In genomic region chr3:118594864-118595263, GRCm38 (mm10) we compare ENCODE assay signal across 33 mouse cellular contexts. TPM values are rescaled to one million over a fixed set of nuclear protein-coding genes. Genes with fewer than 3 reads are reported as not detected.
DNase-seq lines count a peak whose midpoint lies in the region; ATAC-seq lines count a peak whose summit lies in the region.
"Had no signal": no experiment of that assay in that cellular context is flagged by ENCODE, and none has a peak within 500 bp of the region (broad histone marks: within the 10 kb centered on the region; RNA-seq: fewer than 3 reads in every experiment).

No protein-coding gene starts in this region.

- WGBS in intestine, embryonic 15.5 days, result 73% methylated on average over 4 of the region's 4 CpGs

- no peaks in the 10 kb centered on the region for H3K27me3 ChIP-seq in intestine, embryonic 15.5 days (replicated peaks)
- H3K27me3 ChIP-seq: CH12.LX; embryonic facial prominence, embryonic 12.5 days; limb, embryonic 13.5 days; megakaryocyte, embryonic 14.5 days; midbrain, embryonic 12.5 days; neural tube, embryonic 12.5 days had no signal

- no peak overlapping the region for H3K4me3 ChIP-seq in intestine, embryonic 15.5 days (replicated peaks)
- H3K4me3 ChIP-seq: embryonic facial prominence, embryonic 12.5 days; hindbrain, embryonic 10.5 days; limb, embryonic 13.5 days; megakaryocyte, embryonic 14.5 days; midbrain, embryonic 12.5 days; myocyte; neural tube, embryonic 12.5 days had no signal

- H3K36me3 ChIP-seq in intestine, embryonic 15.5 days, result no peaks in the 10 kb centered on the region
- H3K36me3 ChIP-seq: embryonic facial prominence, embryonic 12.5 days; hindbrain, embryonic 10.5 days; limb, embryonic 13.5 days; midbrain, embryonic 12.5 days; neural tube, embryonic 12.5 days had no signal

- H3K9ac ChIP-seq in intestine, embryonic 15.5 days, result no peak overlapping the region
- H3K9ac ChIP-seq: embryonic facial prominence, embryonic 12.5 days; limb, embryonic 13.5 days; midbrain, embryonic 12.5 days; neural tube, embryonic 12.5 days had no signal

- H3K27ac ChIP-seq in intestine, embryonic 15.5 days, result no peak overlapping the region
- H3K27ac ChIP-seq: embryonic facial prominence, embryonic 12.5 days; hindbrain, embryonic 10.5 days; hindbrain, postnatal 0 days; kidney, postnatal 0 days; limb, embryonic 13.5 days; midbrain, embryonic 12.5 days; neural tube, embryonic 12.5 days; stomach, postnatal 0 days had no signal

- no peaks in the 10 kb centered on the region for H3K9me3 ChIP-seq in intestine, embryonic 15.5 days
- H3K9me3 ChIP-seq: embryonic facial prominence, embryonic 12.5 days; hindbrain, embryonic 10.5 days; limb, embryonic 13.5 days; midbrain, embryonic 12.5 days; neural tube, embryonic 12.5 days had no signal

- DNase-seq in adrenal gland, postnatal 10 days, result peak; percentile 2
- no peak for DNase-seq in adrenal gland, adult 8-10 months
- DNase-seq in kidney, adult 8-10 months, result peak; percentile 37 to 53
- DNase-seq in kidney, postnatal 4 days, result no peak
- DNase-seq in kidney, postnatal 36 days, result peak; percentile 29 to 62
- DNase-seq in cerebellum, adult 9-10 months, result no peak
- no peak for DNase-seq in heart, adult 8-10 months (ENCODE audit: low spot score)
- DNase-seq: adrenal gland, adult 2 months; cerebellum, adult 8-10 months; cerebellum, postnatal 36 days; gastrocnemius, postnatal 25 days; heart, postnatal 14 days; lung, adult 18-20 months; lung, postnatal 4 days; right cerebral cortex, adult 18-20 months; spleen, adult 18-20 months; thymus, adult 18-20 months; thymus, postnatal 25 days had no signal

- peak; percentile 89 for ATAC-seq in intestine, embryonic 15.5 days
- ATAC-seq: activated CD4-positive, CD25-positive, alpha-beta regulatory T cell, adult 4 months; forebrain, embryonic 14.5 days; hindbrain, postnatal 0 days; lung, postnatal 0 days had no signal

- H3K4me1 ChIP-seq in intestine, embryonic 15.5 days (replicated peaks), result no peaks in the 10 kb centered on the region
- H3K4me1 ChIP-seq: embryonic facial prominence, embryonic 12.5 days; hindbrain, embryonic 10.5 days; limb, embryonic 13.5 days; megakaryocyte, embryonic 14.5 days; midbrain, embryonic 12.5 days; neural tube, embryonic 12.5 days had no signal

- H3K4me2 ChIP-seq in intestine, embryonic 15.5 days (replicated peaks), result 0 out of 2 replicates have a peak overlapping the region, but pooled peaks have one; percentile 35
- H3K4me2 ChIP-seq: embryonic facial prominence, embryonic 12.5 days; limb, embryonic 13.5 days; midbrain, embryonic 12.5 days; neural tube, embryonic 12.5 days had no signal

RNA-seq across cellular contexts. Expression of gene Dpyd, which starts 32.9 kb away (rescaled TPM):
- 10 to 100 TPM; 32.8 to 38.4 TPM for total RNA-seq in adrenal gland, postnatal 10 days (2021)
- 10 to 100 TPM; 15.6 to 22.7 (median 21.9) TPM for total RNA-seq in adrenal gland, adult 8-10 months (2022)
- 24.2 and 26.2 TPM in 2 replicates for polyA plus RNA-seq in intestine, embryonic 15.5 days (2015; fragmentation: Nextera tagmentation; extraction: Ambion mirVana)
- total RNA-seq in heart, adult 8-10 months (2022), result 1 to 10 TPM; 5.1 to 9.3 (median 7.1) TPM
- total RNA-seq: CH12.LX had no signal
- polyA plus RNA-seq: activated CD4-positive, CD25-positive, alpha-beta regulatory T cell, adult 4 months had no signal

Comparison
In these comparisons a context has a peak if more than half of its experiments do, and no peak if none do; other contexts are left out.
1. DNase-seq: peak in adrenal gland, postnatal 10 days (single experiment), kidney, adult 8-10 months (2 of 2) and kidney, postnatal 36 days (2 of 2); none in adrenal gland, adult 8-10 months (single experiment), kidney, postnatal 4 days (0 of 2), cerebellum, adult 9-10 months (single experiment) and heart, adult 8-10 months (single experiment).